In the genomic region with DNA sequence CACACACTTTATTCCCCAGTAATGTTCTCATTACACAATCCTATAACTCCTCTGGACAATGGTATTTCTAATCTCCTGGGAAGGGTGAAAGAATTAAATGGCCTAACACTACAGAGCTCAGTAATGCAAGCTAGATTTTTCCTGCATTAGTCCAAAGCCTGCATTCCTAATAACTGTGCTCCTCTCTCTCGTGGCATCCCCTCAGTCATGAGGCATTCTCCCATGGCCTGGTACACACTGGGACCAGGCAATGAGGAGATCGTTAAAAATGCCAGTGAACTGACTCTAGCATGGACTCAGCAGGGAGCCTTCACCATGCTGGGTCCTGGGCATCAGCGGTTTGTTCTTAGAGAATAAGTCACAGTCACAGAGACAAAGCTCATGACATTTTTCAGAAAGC, we compare ENCODE assay signal across 20 mouse cellular contexts.
DNase-seq lines count a peak whose midpoint lies in the region; ATAC-seq and TF ChIP-seq lines count a peak whose summit lies in the region.
"Had no signal": no experiment of that assay in that cellular context is flagged by ENCODE, and none has a peak within 500 bp of the region (broad histone marks: within the 10 kb centered on the region; RNA-seq: fewer than 3 reads in every experiment).

No protein-coding gene starts in this region.

- peak; percentile 98 for ATAC-seq in Patski
- ATAC-seq: activated CD4-positive, CD25-positive, alpha-beta regulatory T cell, adult 4 months; forebrain, embryonic 13.5 days; forebrain, embryonic 15.5 days; forebrain, postnatal 0 days had no signal

- CTCF ChIA-PET in Patski (lab: Charles Lee) = interaction anchor here (1.3 kb wide), 1 partner anchor 10 kb away, joined by 3 read pairs; no protein-coding TSS in a partner anchor

- POLR2A ChIA-PET in Patski (lab: Charles Lee) = interaction anchor here (1.5 kb wide), 1 partner anchor 11 kb away, joined by 4 read pairs; no protein-coding TSS in a partner anchor

- in situ Hi-C loops in Patski (cut with MboI; ENCODE audit: low pct_unique_long_range_greater_than_20kb) = no loop called here

- no peak for TF ChIP-seq CTCF in Patski (IDR thresholded peaks at IDR 0.05)

- H3K27me3 ChIP-seq in Patski = no peaks in the 10 kb centered on the region
- H3K27me3 ChIP-seq: embryonic facial prominence, embryonic 15.5 days; forebrain, embryonic 13.5 days; forebrain, embryonic 15.5 days had no signal

- peak; percentile 22 for DNase-seq in heart, adult 11 months
- no peak for DNase-seq in heart, adult 8-10 months (ENCODE audit: low spot score)
- DNase-seq in Muller cell, postnatal 12 days (ENCODE audit: inconsistent ontology term) = peak; percentile 85
- DNase-seq in Patski (ENCODE audit: low read depth, low spot score) = peak; percentile 64
- peak; percentile 9 for DNase-seq in fibroblast of lung, adult 2 months (ENCODE audit: low read depth)
- no peak for DNase-seq in ovary, postnatal 10 days (ENCODE audit: low spot score)
- DNase-seq in gastrocnemius, adult 8-10 months (ENCODE audit: low spot score in 2 of 2) = no peak
- DNase-seq: adrenal gland, adult 2 months; adrenal gland, postnatal 10 days; adrenal gland, postnatal 25 days; cerebellum, adult 11 months; cerebellum, adult 18-20 months; cerebellum, adult 9-10 months; cerebellum, postnatal 36 days; embryo, embryonic 11 days; forebrain, postnatal 0 days had no signal

Comparison
In these comparisons a context has a peak if more than half of its experiments do, and no peak if none do; other contexts are left out.
1. DNase-seq: peak in heart, adult 11 months (single experiment), Muller cell, postnatal 12 days (single experiment), Patski (single experiment) and fibroblast of lung, adult 2 months (single experiment); none in heart, adult 8-10 months (single experiment), ovary, postnatal 10 days (single experiment) and gastrocnemius, adult 8-10 months (0 of 2).